ENCODE assay signal across 18 mouse cellular contexts in genomic region chr1:83248235-83248746, GRCm38 (mm10).
DNase-seq lines count a peak whose midpoint lies in the region; TF ChIP-seq lines count a peak whose summit lies in the region.
"Had no signal": no experiment of that assay in that cellular context is flagged by ENCODE, and none has a peak within 500 bp of the region (broad histone marks: within the 10 kb centered on the region; RNA-seq: fewer than 3 reads in every experiment).

No protein-coding gene starts in this region.

- H3K27ac ChIP-seq in cerebellum, adult 2 months (ENCODE audit: insufficient read depth, low read length) = peak overlapping the region; percentile 78; the same call in 1 of the 2 replicates
- H3K27ac ChIP-seq in layer of hippocampus, adult 2 months = no peak overlapping the region
- H3K27ac ChIP-seq: embryonic facial prominence, embryonic 13.5 days; forebrain, embryonic 15.5 days; heart, adult 2 months; heart, embryonic 15.5 days; hindbrain, embryonic 10.5 days; hindbrain, embryonic 14.5 days; kidney, embryonic 15.5 days had no signal

- H3K27me3 ChIP-seq in cerebellum, adult 2 months (ENCODE audit: control insufficient read depth, insufficient read depth, low read length) = no peaks in the 10 kb centered on the region
- H3K27me3 ChIP-seq: CH12.LX; embryonic facial prominence, embryonic 13.5 days; forebrain, embryonic 15.5 days; heart, embryonic 15.5 days; kidney, embryonic 15.5 days had no signal

- TF ChIP-seq CTCF in cerebellum, adult 2 months (IDR thresholded peaks at IDR 0.05; ENCODE audit: borderline replicate concordance, insufficient read depth, low read depth, low read length) = no peak
- TF ChIP-seq CTCF in layer of hippocampus, adult 2 months (conservative IDR thresholded peaks at IDR 0.05) = no peak

- H3K4me1 ChIP-seq in cerebellum, adult 2 months (ENCODE audit: control insufficient read depth, insufficient read depth, low read length) = peaks cover 21% of the 10 kb centered on the region
- H3K4me1 ChIP-seq: embryonic facial prominence, embryonic 13.5 days; forebrain, embryonic 15.5 days; heart, embryonic 15.5 days; hindbrain, embryonic 10.5 days; kidney, embryonic 15.5 days had no signal

- 4% methylated on average over 1 of the region's 1 CpGs for WGBS in cerebellum, adult 2 months

- no peak overlapping the region for H3K4me3 ChIP-seq in cerebellum, adult 2 months (replicated peaks; ENCODE audit: insufficient read depth, low read depth, low read length)
- H3K4me3 ChIP-seq in layer of hippocampus, adult 2 months = no peak overlapping the region
- H3K4me3 ChIP-seq: embryonic facial prominence, embryonic 13.5 days; forebrain, embryonic 15.5 days; heart, adult 2 months; heart, embryonic 15.5 days; hindbrain, embryonic 10.5 days; kidney, embryonic 15.5 days had no signal

- intact Hi-C loops in heart, postnatal 25 days (cut with DNase I) = no loop called here

- DNase-seq in heart, adult 11 months = peak; percentile 29
- DNase-seq in heart, postnatal 25 days (ENCODE audit: low spot score) = no peak
- peak; percentile 85 to 99 for DNase-seq in cerebellum, adult 2 months
- peak; percentile 81 to 88 for DNase-seq in cerebellum, postnatal 10 days
- DNase-seq in layer of hippocampus, adult 2 months (ENCODE audit: low spot score in 2 of 2) = no peak
- DNase-seq in layer of hippocampus, adult 9-11 months = no peak
- no peak for DNase-seq in right cerebral cortex, postnatal 14 days
- DNase-seq: gastrocnemius, postnatal 10 days; heart, adult 2 months; heart, postnatal 14 days; kidney, adult 2 months had no signal

- TF ChIP-seq POLR2A in cerebellum, adult 2 months (IDR thresholded peaks at IDR 0.05; ENCODE audit: borderline replicate concordance, insufficient read depth, low read length) = no peak

Comparison
In these comparisons a context has a peak if more than half of its experiments do, and no peak if none do; other contexts are left out.
1. DNase-seq: peak in heart, adult 11 months (single experiment), cerebellum, adult 2 months (2 of 2) and cerebellum, postnatal 10 days (2 of 2); none in heart, postnatal 25 days (single experiment), layer of hippocampus, adult 2 months (0 of 2), layer of hippocampus, adult 9-11 months (single experiment) and right cerebral cortex, postnatal 14 days (single experiment).